Mouse (Mus musculus) midbrain, embryonic 11.5 days (tissue): ENCODE measurements around the gene Tbc1d16. TPM values are rescaled to one million over a fixed set of nuclear protein-coding genes. Genes with fewer than 3 reads are reported as not detected.

Experiments
- ATAC-seq: fragments of 200-750 bp; cut with Nextera tagmentation; 2 replicates; pipeline ENCODE4 v1.8.0; 2017; ENCODE audit warnings: moderate TSS enrichment, moderate library complexity; ENCODE audit not compliant: low FRiP score
- DNase-seq: peaks from one replicate; pipeline ENCODE4 v3.0.0; 2015; ENCODE audit warnings: low spot score; ENCODE audit errors: missing footprints
- H3K27ac ChIP-seq: fragments of 300-500 bp; sonication (generic); 2 replicates; pipeline ENCODE4 v1.5.1; 2014; ENCODE audit warnings: low read depth, low read length
- H3K27me3 ChIP-seq: fragments of 300-500 bp; sonication (generic); 2 replicates; pipeline ENCODE4 v1.6.1; 2014; ENCODE audit warnings: mild to moderate bottlenecking, low read length, moderate library complexity, mixed read lengths; ENCODE audit not compliant: control insufficient read depth, insufficient read depth
- H3K36me3 ChIP-seq: fragments of 300-500 bp; sonication (generic); 2 replicates; pipeline ENCODE4 v1.6.1; 2014; ENCODE audit warnings: mild to moderate bottlenecking, low read length, moderate library complexity, mixed read lengths; ENCODE audit not compliant: control insufficient read depth, insufficient read depth
- H3K4me1 ChIP-seq: fragments of 300-500 bp; sonication (generic); 2 replicates; pipeline ENCODE4 v1.6.1; 2014; ENCODE audit warnings: low read length; ENCODE audit not compliant: control insufficient read depth, insufficient read depth
- H3K4me2 ChIP-seq: fragments of 300-500 bp; sonication (generic); 2 replicates; pipeline ENCODE4 v1.6.1; 2014; ENCODE audit warnings: mild to moderate bottlenecking, moderate library complexity
- H3K4me3 ChIP-seq: fragments of 300-500 bp; sonication (generic); 2 replicates; pipeline ENCODE4 v1.5.1; 2014; ENCODE audit warnings: low read depth, low read length
- H3K9ac ChIP-seq: fragments of 300-500 bp; sonication (generic); 2 replicates; pipeline ENCODE4 v1.6.1; 2014; ENCODE audit warnings: low read length
- H3K9me3 ChIP-seq: fragments of 300-500 bp; sonication (generic); 2 replicates; pipeline ENCODE4 v1.6.1; 2016; ENCODE audit warnings: low read length; ENCODE audit not compliant: control insufficient read depth
- WGBS: fragments of 180-500 bp; shearing (Covaris S2); extraction: QIAGEN DNeasy Blood & Tissue Kit; methylation state at CpG from one replicate; pipeline ENCODE4 v1.1.7; 2014; 5-methylcytosine and 5-hydroxymethylcytosine counted together
- polyA plus RNA-seq: library from polyadenylated mRNA; unstranded; fragments of >200 nt; fragmentation: Nextera tagmentation; extraction: Ambion mirVana; gene quantifications from 2 replicates; pipeline ENCODE4 v1.2.1, GENCODE M21; 2014

Tbc1d16 gene
- polyA plus RNA-seq, 1 experiment from 2014 or later: 15.2 TPM

GRCm38 (mm10) chr11:119147153-119147552 lies 81.1 kb downstream of the Tbc1d16 start:
- ATAC-seq (no peak), DNase-seq (no peak)
- H3K4me2 ChIP-seq: no peak overlapping the region
- H3K36me3 ChIP-seq: peaks cover 8% of the 10 kb centered on the region
- H3K27ac ChIP-seq: no peak overlapping the region
- no peaks in the 10 kb centered on the region for H3K27me3 ChIP-seq
- H3K4me3 ChIP-seq: no peak overlapping the region
- 85% methylated on average over 8 of the region's 8 CpGs for WGBS
- peaks cover 3% of the 10 kb centered on the region; the same call in 1 of the 2 replicates for H3K4me1 ChIP-seq
- no peaks in the 10 kb centered on the region for H3K9me3 ChIP-seq
- H3K9ac ChIP-seq: no peak overlapping the region

GRCm38 (mm10) chr11:119146140-119146539 lies 82.2 kb downstream of the Tbc1d16 start:
- H3K27ac ChIP-seq: no peak overlapping the region
- ATAC-seq (no peak), DNase-seq (no peak)
- no peak overlapping the region for H3K4me3 ChIP-seq
- no peaks in the 10 kb centered on the region for H3K27me3 ChIP-seq
- no peak overlapping the region for H3K4me2 ChIP-seq
- peaks cover 8% of the 10 kb centered on the region; the same call in 1 of the 2 replicates for H3K36me3 ChIP-seq
- 37% methylated on average over 8 of the region's 12 CpGs for WGBS
- H3K9me3 ChIP-seq: no peaks in the 10 kb centered on the region
- H3K4me1 ChIP-seq: peaks cover 3% of the 10 kb centered on the region; the same call in 1 of the 2 replicates
- no peak overlapping the region for H3K9ac ChIP-seq

GRCm38 (mm10) chr11:119144801-119145475 lies 83.4 kb downstream of the Tbc1d16 start:
- DNase-seq (no peak), ATAC-seq (peak; percentile 31; the same call in 1 of the 2 replicates)
- H3K36me3 ChIP-seq: peaks cover 8% of the 10 kb centered on the region; the same call in 1 of the 2 replicates
- H3K4me2 ChIP-seq: no peak overlapping the region
- H3K4me1 ChIP-seq: peaks cover 3% of the 10 kb centered on the region; the same call in 1 of the 2 replicates
- peak overlapping the region; percentile 20; the same call in 1 of the 2 replicates for H3K27ac ChIP-seq
- H3K27me3 ChIP-seq: no peaks in the 10 kb centered on the region
- H3K4me3 ChIP-seq: no peak overlapping the region
- H3K9ac ChIP-seq: no peak overlapping the region
- 78% methylated on average over 16 of the region's 16 CpGs for WGBS
- H3K9me3 ChIP-seq: no peaks in the 10 kb centered on the region

GRCm38 (mm10) chr11:119143376-119144002 lies 84.8 kb downstream of the Tbc1d16 start:
- 87% methylated on average over 16 of the region's 16 CpGs for WGBS
- Histone ChIP-seq H3K4me2 (no peak overlapping the region), H3K4me1 (peaks cover 3% of the 10 kb centered on the region; the same call in 1 of the 2 replicates), H3K36me3 (peaks cover 6% of the 10 kb centered on the region; the same call in 1 of the 2 replicates), H3K9ac (no peak overlapping the region), H3K4me3 (no peak overlapping the region), H3K9me3 (no peaks in the 10 kb centered on the region), H3K27me3 (no peaks in the 10 kb centered on the region), H3K27ac (no peak overlapping the region)
- ATAC-seq: no peak
- no peak for DNase-seq

GRCm38 (mm10) chr11:119142615-119143014 lies 85.7 kb downstream of the Tbc1d16 start:
- no peaks in the 10 kb centered on the region for H3K27me3 ChIP-seq
- H3K4me1 ChIP-seq: peaks cover 3% of the 10 kb centered on the region; the same call in 1 of the 2 replicates
- 90% methylated on average over 8 of the region's 8 CpGs for WGBS
- 0 out of 2 replicates have a peak, but pooled peaks cover 1% of the 10 kb centered on the region for H3K36me3 ChIP-seq
- no peak overlapping the region for H3K4me2 ChIP-seq
- no peak for DNase-seq
- H3K27ac ChIP-seq: no peak overlapping the region
- no peak overlapping the region for H3K9ac ChIP-seq
- H3K4me3 ChIP-seq: no peak overlapping the region
- ATAC-seq: no peak
- no peaks in the 10 kb centered on the region for H3K9me3 ChIP-seq

- 93% methylated on average over 6 of the region's 6 CpGs for WGBS
- H3K27me3 ChIP-seq: no peaks in the 10 kb centered on the region
- H3K4me2 ChIP-seq: no peak overlapping the region
- ATAC-seq: no peak
- no peaks in the 10 kb centered on the region for H3K36me3 ChIP-seq
- H3K4me3 ChIP-seq: no peak overlapping the region
- H3K9ac ChIP-seq: no peak overlapping the region
- H3K9me3 ChIP-seq: no peaks in the 10 kb centered on the region
- H3K27ac ChIP-seq: no peak overlapping the region
- H3K4me1 ChIP-seq: peaks cover 3% of the 10 kb centered on the region
- DNase-seq: no peak
Observed at GRCm38 (mm10) chr11:119139026-119139425, 89.3 kb downstream of the Tbc1d16 start.

- Histone ChIP-seq H3K4me1 (peaks cover 3% of the 10 kb centered on the region), H3K27ac (no peak overlapping the region), H3K4me3 (no peak overlapping the region), H3K27me3 (no peaks in the 10 kb centered on the region), H3K9ac (no peak overlapping the region), H3K36me3 (no peaks in the 10 kb centered on the region), H3K9me3 (no peaks in the 10 kb centered on the region), H3K4me2 (no peak overlapping the region)
- ATAC-seq: no peak
- DNase-seq: no peak
- WGBS: 84% methylated on average over 9 of the region's 9 CpGs
Observed at GRCm38 (mm10) chr11:119138205-119138604, 90.1 kb downstream of the Tbc1d16 start.

- no peak for ATAC-seq
- H3K9me3 ChIP-seq: no peaks in the 10 kb centered on the region; the same call in 1 of the 2 replicates
- H3K4me2 ChIP-seq: no peak overlapping the region
- peaks cover 2% of the 10 kb centered on the region; the same call in 1 of the 2 replicates for H3K27me3 ChIP-seq
- WGBS: 51% methylated on average over 17 of the region's 17 CpGs
- no peak overlapping the region for H3K27ac ChIP-seq
- no peaks in the 10 kb centered on the region for H3K36me3 ChIP-seq
- DNase-seq: no peak
- H3K4me1 ChIP-seq: peaks cover 8% of the 10 kb centered on the region
- H3K9ac ChIP-seq: no peak overlapping the region
- no peak overlapping the region for H3K4me3 ChIP-seq
Observed at GRCm38 (mm10) chr11:119134586-119134985, 93.7 kb downstream of the Tbc1d16 start.
